Mouse (Mus musculus) intestine, embryonic 15.5 days (tissue): ENCODE data around the gene Synm. TPM values are rescaled to one million over a fixed set of nuclear protein-coding genes. Genes with fewer than 3 reads are reported as not detected.

Experiments
- ATAC-seq: fragments of 200-750 bp; cut with Nextera tagmentation; 2 replicates; pipeline ENCODE4 v1.8.0; 2017; ENCODE audit warnings: moderate TSS enrichment, moderate library complexity
- H3K27ac ChIP-seq: fragments of 300-500 bp; sonication (generic); 2 replicates; pipeline ENCODE4 v1.5.1; 2015; ENCODE audit warnings: mild to moderate bottlenecking, inconsistent platforms
- H3K27me3 ChIP-seq: fragments of 300-500 bp; sonication (generic); replicated peaks from 2 replicates; pipeline ENCODE4 v1.6.1; 2015; ENCODE audit warnings: inconsistent platforms
- H3K36me3 ChIP-seq: fragments of 300-500 bp; sonication (generic); 2 replicates; pipeline ENCODE4 v1.6.1; 2015; ENCODE audit warnings: inconsistent platforms
- H3K4me1 ChIP-seq: fragments of 300-500 bp; sonication (generic); replicated peaks from 2 replicates; pipeline ENCODE4 v1.6.1; 2015; ENCODE audit warnings: inconsistent platforms
- H3K4me2 ChIP-seq: fragments of 300-500 bp; sonication (generic); replicated peaks from 2 replicates; pipeline ENCODE4 v1.6.1; 2015; ENCODE audit warnings: mild to moderate bottlenecking, inconsistent platforms
- H3K4me3 ChIP-seq: fragments of 300-500 bp; sonication (generic); replicated peaks from 2 replicates; pipeline ENCODE4 v1.5.1; 2015; ENCODE audit warnings: inconsistent platforms
- H3K9ac ChIP-seq: fragments of 300-500 bp; sonication (generic); 2 replicates; pipeline ENCODE4 v1.6.1; 2015; ENCODE audit warnings: inconsistent platforms
- H3K9me3 ChIP-seq: fragments of 300-500 bp; sonication (generic); 2 replicates; pipeline ENCODE4 v1.6.1; 2016; ENCODE audit warnings: inconsistent platforms
- WGBS: fragments of 180-500 bp; shearing (Covaris S2); methylation state at CpG from one replicate; pipeline ENCODE4 v1.1.7; 2015; 5-methylcytosine and 5-hydroxymethylcytosine counted together
- polyA plus RNA-seq: library from polyadenylated mRNA; unstranded; fragments of >200 nt; fragmentation: Nextera tagmentation; extraction: Ambion mirVana; gene quantifications from 2 replicates; pipeline ENCODE4 v1.2.1, GENCODE M21; 2015

Gene Synm
- polyA plus RNA-seq, 1 experiment from 2014 or later, result 4.7 TPM

GRCm38 (mm10) chr7:67741706-67742105 is 17.8 kb downstream of the Synm start:
- no peaks in the 10 kb centered on the region for H3K9me3 ChIP-seq
- WGBS, result 70% methylated on average over 7 of the region's 7 CpGs
- H3K4me1 ChIP-seq, result no peaks in the 10 kb centered on the region; the same call in 1 of the 2 replicates
- H3K9ac ChIP-seq, result no peak overlapping the region
- H3K4me3 ChIP-seq, result no peak overlapping the region
- ATAC-seq, result no peak
- H3K36me3 ChIP-seq, result no peaks in the 10 kb centered on the region
- H3K27me3 ChIP-seq, result no peaks in the 10 kb centered on the region
- H3K27ac ChIP-seq, result no peak overlapping the region
- H3K4me2 ChIP-seq, result no peak overlapping the region

- WGBS, result 71% methylated on average over 5 of the region's 5 CpGs
- Histone ChIP-seq H3K4me2 (no peak overlapping the region), H3K36me3 (no peaks in the 10 kb centered on the region), H3K4me1 (no peaks in the 10 kb centered on the region; the same call in 1 of the 2 replicates), H3K9me3 (no peaks in the 10 kb centered on the region), H3K27me3 (no peaks in the 10 kb centered on the region), H3K27ac (no peak overlapping the region), H3K4me3 (no peak overlapping the region), H3K9ac (no peak overlapping the region)
- no peak for ATAC-seq
Observed at GRCm38 (mm10) chr7:67740796-67741195, 18.7 kb downstream of the Synm start.

GRCm38 (mm10) chr7:67740382-67740781 is 19.2 kb downstream of the Synm start:
- ATAC-seq, result no peak
- no peaks in the 10 kb centered on the region; the same call in 1 of the 2 replicates for H3K4me1 ChIP-seq
- H3K36me3 ChIP-seq, result no peaks in the 10 kb centered on the region
- H3K27me3 ChIP-seq, result no peaks in the 10 kb centered on the region
- WGBS, result 84% methylated on average over 4 of the region's 4 CpGs
- no peak overlapping the region for H3K9ac ChIP-seq
- H3K9me3 ChIP-seq, result no peaks in the 10 kb centered on the region
- H3K4me2 ChIP-seq, result no peak overlapping the region
- no peak overlapping the region for H3K4me3 ChIP-seq
- no peak overlapping the region for H3K27ac ChIP-seq

GRCm38 (mm10) chr7:67732276-67732675 is 27.3 kb downstream of the Synm start:
- no peak overlapping the region for H3K4me3 ChIP-seq
- no peaks in the 10 kb centered on the region for H3K4me1 ChIP-seq
- no peaks in the 10 kb centered on the region for H3K27me3 ChIP-seq
- no peaks in the 10 kb centered on the region for H3K9me3 ChIP-seq
- no peak for ATAC-seq
- H3K9ac ChIP-seq, result no peak overlapping the region
- WGBS, result 79% methylated on average over 4 of the region's 4 CpGs
- H3K36me3 ChIP-seq, result no peaks in the 10 kb centered on the region
- no peak overlapping the region for H3K4me2 ChIP-seq
- H3K27ac ChIP-seq, result no peak overlapping the region

GRCm38 (mm10) chr7:67730431-67731110 is 29.0 kb downstream of the Synm start:
- H3K9ac ChIP-seq, result no peak overlapping the region
- no peaks in the 10 kb centered on the region for H3K4me1 ChIP-seq
- 53% methylated on average over 5 of the region's 5 CpGs for WGBS
- no peak overlapping the region for H3K27ac ChIP-seq
- ATAC-seq, result no peak
- no peak overlapping the region for H3K4me3 ChIP-seq
- no peak overlapping the region for H3K4me2 ChIP-seq
- H3K36me3 ChIP-seq, result no peaks in the 10 kb centered on the region
- no peaks in the 10 kb centered on the region for H3K9me3 ChIP-seq
- H3K27me3 ChIP-seq, result no peaks in the 10 kb centered on the region

- Histone ChIP-seq H3K4me1 (no peaks in the 10 kb centered on the region), H3K4me3 (no peak overlapping the region), H3K4me2 (no peak overlapping the region), H3K36me3 (no peaks in the 10 kb centered on the region), H3K27me3 (no peaks in the 10 kb centered on the region), H3K9ac (no peak overlapping the region), H3K27ac (no peak overlapping the region), H3K9me3 (no peaks in the 10 kb centered on the region)
- ATAC-seq, result no peak
- WGBS, result 96% methylated on average over 4 of the region's 4 CpGs
Observed at GRCm38 (mm10) chr7:67728809-67729208, 30.7 kb downstream of the Synm start.

GRCm38 (mm10) chr7:67728203-67728602 is 31.3 kb downstream of the Synm start:
- ATAC-seq, result no peak

GRCm38 (mm10) chr7:67725016-67725415 is 34.5 kb downstream of the Synm start:
- no peaks in the 10 kb centered on the region for H3K27me3 ChIP-seq
- no peaks in the 10 kb centered on the region for H3K4me1 ChIP-seq
- no peak overlapping the region for H3K4me2 ChIP-seq
- H3K9me3 ChIP-seq, result no peaks in the 10 kb centered on the region
- H3K9ac ChIP-seq, result no peak overlapping the region
- no peak overlapping the region for H3K27ac ChIP-seq
- no peak for ATAC-seq
- no peaks in the 10 kb centered on the region for H3K36me3 ChIP-seq
- no peak overlapping the region for H3K4me3 ChIP-seq
- WGBS, result 72% methylated on average over 9 of the region's 9 CpGs

More at GRCm38 (mm10) chr7:67728203-67728602, 31.3 kb downstream of the Synm start:
- Histone ChIP-seq H3K4me2 (no peak overlapping the region), H3K4me3 (no peak overlapping the region), H3K27ac (no peak overlapping the region), H3K4me1 (no peaks in the 10 kb centered on the region), H3K27me3 (no peaks in the 10 kb centered on the region), H3K9me3 (no peaks in the 10 kb centered on the region), H3K9ac (no peak overlapping the region), H3K36me3 (no peaks in the 10 kb centered on the region)
- 93% methylated on average over 4 of the region's 4 CpGs for WGBS

- H3K27ac ChIP-seq, result no peak overlapping the region
- H3K9ac ChIP-seq, result no peak overlapping the region
- H3K9me3 ChIP-seq, result no peaks in the 10 kb centered on the region
- no peak overlapping the region for H3K4me3 ChIP-seq
- ATAC-seq, result no peak
- no peaks in the 10 kb centered on the region for H3K4me1 ChIP-seq
- no peaks in the 10 kb centered on the region for H3K36me3 ChIP-seq
- H3K4me2 ChIP-seq, result no peak overlapping the region
- H3K27me3 ChIP-seq, result no peaks in the 10 kb centered on the region
- WGBS, result 72% methylated on average over 4 of the region's 4 CpGs
Observed at GRCm38 (mm10) chr7:67724536-67724935, 35.0 kb downstream of the Synm start.

- 40% methylated on average over 2 of the region's 2 CpGs for WGBS
- no peak overlapping the region for H3K4me3 ChIP-seq
Observed at GRCm38 (mm10) chr7:67722163-67722562, 37.4 kb downstream of the Synm start.

GRCm38 (mm10) chr7:67718804-67719203 is 40.7 kb downstream of the Synm start:
- Histone ChIP-seq H3K4me2 (no peak overlapping the region), H3K4me1 (peaks cover 12% of the 10 kb centered on the region; the same call in 1 of the 2 replicates), H3K36me3 (no peaks in the 10 kb centered on the region), H3K27me3 (no peaks in the 10 kb centered on the region), H3K9ac (no peak overlapping the region), H3K4me3 (no peak overlapping the region), H3K27ac (no peak overlapping the region), H3K9me3 (no peaks in the 10 kb centered on the region)
- ATAC-seq, result no peak
- 57% methylated on average over 8 of the region's 8 CpGs for WGBS

More at GRCm38 (mm10) chr7:67722163-67722562, 37.4 kb downstream of the Synm start:
- Histone ChIP-seq H3K9me3 (no peaks in the 10 kb centered on the region), H3K36me3 (no peaks in the 10 kb centered on the region), H3K9ac (no peak overlapping the region), H3K4me1 (no peaks in the 10 kb centered on the region), H3K4me2 (no peak overlapping the region), H3K27me3 (no peaks in the 10 kb centered on the region), H3K27ac (no peak overlapping the region)
- no peak for ATAC-seq

GRCm38 (mm10) chr7:67717520-67717919 is 42.0 kb downstream of the Synm start:
- H3K9me3 ChIP-seq, result no peaks in the 10 kb centered on the region
- no peak overlapping the region for H3K4me3 ChIP-seq
- peaks cover 6% of the 10 kb centered on the region; the same call in 1 of the 2 replicates for H3K36me3 ChIP-seq
- no peaks in the 10 kb centered on the region for H3K27me3 ChIP-seq
- no peak for ATAC-seq
- H3K9ac ChIP-seq, result no peak overlapping the region
- peaks cover 12% of the 10 kb centered on the region; the same call in 1 of the 2 replicates for H3K4me1 ChIP-seq
- no peak overlapping the region for H3K4me2 ChIP-seq
- WGBS, result 69% methylated on average over 3 of the region's 3 CpGs
- H3K27ac ChIP-seq, result no peak overlapping the region

GRCm38 (mm10) chr7:67716925-67717324 is 42.6 kb downstream of the Synm start:
- Histone ChIP-seq H3K27ac (no peak overlapping the region), H3K27me3 (no peaks in the 10 kb centered on the region), H3K4me1 (peaks cover 12% of the 10 kb centered on the region; the same call in 1 of the 2 replicates), H3K36me3 (peaks cover 7% of the 10 kb centered on the region; the same call in 1 of the 2 replicates), H3K9me3 (no peaks in the 10 kb centered on the region), H3K9ac (no peak overlapping the region), H3K4me3 (no peak overlapping the region), H3K4me2 (no peak overlapping the region)
- WGBS, result 80% methylated on average over 10 of the region's 10 CpGs
- ATAC-seq, result no peak
